Mouse (Mus musculus) liver, embryonic 14.5 days (tissue): ENCODE results near the gene Fate1.

Experiments used
- CTCF ChIP-seq: IDR thresholded peaks from 2 replicates; pipeline ENCODE4 v1.5.1; 2016; ENCODE audit warnings: antibody characterized with exemption, low read depth, control low read depth
- EP300 ChIP-seq: IDR thresholded peaks from 2 replicates; pipeline ENCODE4 v1.6.1; 2016; ENCODE audit warnings: antibody characterized with exemption, low read depth

GRCm38 (mm10) chrX:71995972-71996371, 23.2 kb downstream of the Fate1 start:
- TF ChIP-seq CTCF (no peak), EP300 (no peak)
